Mouse (Mus musculus): ENCODE measurements at regions not wholly inside any gene's neighbourhood (a gene's known extent, or its start where the extent isn't known, plus 50 kb on each side); places are given as distances from the start of the nearest gene placed in this dataset.

- Histone ChIP-seq H3K9me3 (replicated peaks; ENCODE audit: low read length) (peaks cover 85% of the 10 kb centered on the region), H3K4me2 (ENCODE audit: insufficient read depth, low read depth, poor library complexity, severe bottlenecking) (no peak overlapping the region), H3K36me3 (replicated peaks in 1 of 2; ENCODE audit: control insufficient read depth in 1 of 2, insufficient read depth in 1 of 2, low read length in 1 of 2) (no peaks in the 10 kb centered on the region), H3K4me3 (replicated peaks in 1 of 3; ENCODE audit: low read depth in 2 of 3, low read length in 2 of 3, poor library complexity in 1 of 3) (no peak overlapping the region), H3K27me3 (replicated peaks) (no peaks in the 10 kb centered on the region), H3K4me1 (ENCODE audit: control insufficient read depth in 1 of 2, insufficient read depth in 2 of 2) (no peaks in the 10 kb centered on the region), H3K27ac (ENCODE audit: insufficient read depth, low read depth) (no peak overlapping the region), H3K9ac (ENCODE audit: insufficient read depth, low read depth) (no peak overlapping the region), H3K79me2 (replicated peaks; ENCODE audit: control insufficient read depth, extremely low read depth, insufficient read depth, poor library complexity, severe bottlenecking) (no peaks in the 10 kb centered on the region)
- TF ChIP-seq MAFK (IDR thresholded peaks at IDR 0.05; ENCODE audit: insufficient replicate concordance, low read length) (no peak), NRF1 (IDR thresholded peaks at IDR 0.05; ENCODE audit: low read depth, low read length) (no peak), RCOR1 (conservative IDR thresholded peaks at IDR 0.05; ENCODE audit: low read depth, low read length) (no peak), MYC (IDR thresholded peaks at IDR 0.05; ENCODE audit: low read depth, low read length) (no peak), GABPA (IDR thresholded peaks at IDR 0.05; ENCODE audit: insufficient replicate concordance, low read depth, low read length) (no peak), ZNF384 (IDR thresholded peaks at IDR 0.05; ENCODE audit: low read depth, low read length) (no peak), UBTF (IDR thresholded peaks at IDR 0.05; ENCODE audit: low read depth, low read length) (no peak), MXI1 (IDR thresholded peaks at IDR 0.05; ENCODE audit: low read depth, low read length) (no peak), NELFE (IDR thresholded peaks at IDR 0.05; ENCODE audit: low read depth, low read length) (no peak), BHLHE40 (IDR thresholded peaks at IDR 0.05; ENCODE audit: low read depth, low read length) (no peak), ZMIZ1 (IDR thresholded peaks at IDR 0.05; ENCODE audit: low read depth, low read length) (no peak), USF2 (conservative IDR thresholded peaks at IDR 0.05; ENCODE audit: low read depth, low read length) (no peak), ETS1 (conservative IDR thresholded peaks at IDR 0.05; ENCODE audit: low read depth, low read length) (no peak), MAX (IDR thresholded peaks at IDR 0.05; ENCODE audit: low read length) (no peak), CHD2 (IDR thresholded peaks at IDR 0.05; ENCODE audit: low read length) (no peak), SMC3 (IDR thresholded peaks at IDR 0.05; ENCODE audit: low read depth, low read length) (no peak), E2F4 (IDR thresholded peaks at IDR 0.05; ENCODE audit: insufficient replicate concordance, low read depth, low read length) (no peak)
- no peak for DNase-seq (ENCODE audit: extremely low read depth)
- dilution Hi-C loops (cut with MboI; ENCODE audit: extremely low pct_ligation_motif_present, extremely low pct_unique_long_range_greater_than_20kb, low sequenced_read_pairs) (no loop called here), in situ Hi-C loops (cut with MboI; ENCODE audit: low pct_ligation_motif_present, low pct_unique_long_range_greater_than_20kb, low sequenced_read_pairs) (no loop called here)
Observed at GRCm38 (mm10) chr12:109896397-109896796, 296.3 kb upstream of the Rtl1 start.

- peaks cover 84% of the 10 kb centered on the region for H3K9me3 ChIP-seq (replicated peaks; ENCODE audit: low read length)
Observed at GRCm38 (mm10) chr12:109896906-109897305, 296.8 kb upstream of the Rtl1 start.

More at GRCm38 (mm10) chr12:109896906-109897305, 296.8 kb upstream of the Rtl1 start:
- Histone ChIP-seq H3K79me2 (replicated peaks; ENCODE audit: control insufficient read depth, extremely low read depth, insufficient read depth, poor library complexity, severe bottlenecking) (no peaks in the 10 kb centered on the region), H3K27me3 (replicated peaks) (no peaks in the 10 kb centered on the region), H3K4me1 (ENCODE audit: control insufficient read depth in 1 of 2, insufficient read depth in 2 of 2) (no peaks in the 10 kb centered on the region), H3K9ac (ENCODE audit: insufficient read depth, low read depth) (no peak overlapping the region), H3K27ac (ENCODE audit: insufficient read depth, low read depth) (no peak overlapping the region), H3K4me2 (ENCODE audit: insufficient read depth, low read depth, poor library complexity, severe bottlenecking) (no peak overlapping the region), H3K36me3 (replicated peaks in 1 of 2; ENCODE audit: control insufficient read depth in 1 of 2, insufficient read depth in 1 of 2, low read length in 1 of 2) (no peaks in the 10 kb centered on the region), H3K4me3 (replicated peaks in 1 of 3; ENCODE audit: low read depth in 2 of 3, low read length in 2 of 3, poor library complexity in 1 of 3) (no peak overlapping the region)
- dilution Hi-C loops (cut with MboI; ENCODE audit: extremely low pct_ligation_motif_present, extremely low pct_unique_long_range_greater_than_20kb, low sequenced_read_pairs), result no loop called here
- TF ChIP-seq ZMIZ1 (IDR thresholded peaks at IDR 0.05; ENCODE audit: low read depth, low read length) (no peak), USF2 (conservative IDR thresholded peaks at IDR 0.05; ENCODE audit: low read depth, low read length) (no peak), MEF2A (IDR thresholded peaks at IDR 0.05; ENCODE audit: borderline replicate concordance, low read depth, low read length) (no peak), RAD21 (IDR thresholded peaks at IDR 0.05; ENCODE audit: low read depth, low read length) (no peak), MAFK (IDR thresholded peaks at IDR 0.05; ENCODE audit: insufficient replicate concordance, low read length) (no peak), MAX (IDR thresholded peaks at IDR 0.05; ENCODE audit: low read length) (no peak), JUND (conservative IDR thresholded peaks at IDR 0.05; ENCODE audit: low read depth, low read length) (no peak), UBTF (IDR thresholded peaks at IDR 0.05; ENCODE audit: low read depth, low read length) (no peak), ZKSCAN1 (IDR thresholded peaks at IDR 0.05; ENCODE audit: borderline replicate concordance, low read depth, low read length) (no peak), ELF1 (IDR thresholded peaks at IDR 0.05; ENCODE audit: low read depth, low read length) (no peak), MYC (IDR thresholded peaks at IDR 0.05; ENCODE audit: low read depth, low read length) (no peak), CHD2 (IDR thresholded peaks at IDR 0.05; ENCODE audit: low read length) (no peak), POLR2AphosphoS2 (IDR thresholded peaks at IDR 0.05; ENCODE audit: low read depth, low read length) (no peak), RCOR1 (conservative IDR thresholded peaks at IDR 0.05; ENCODE audit: low read depth, low read length) (no peak), MXI1 (IDR thresholded peaks at IDR 0.05; ENCODE audit: low read depth, low read length) (no peak), SIN3A (IDR thresholded peaks at IDR 0.05; ENCODE audit: low read length) (no peak), IRF4 (IDR thresholded peaks at IDR 0.05; ENCODE audit: low read depth, low read length) (no peak), CHD1 (IDR thresholded peaks at IDR 0.05; ENCODE audit: low read depth, low read length) (no peak), MAZ (IDR thresholded peaks at IDR 0.05; ENCODE audit: low read depth, low read length) (no peak)
- DNase-seq (ENCODE audit: extremely low read depth), result no peak
- in situ Hi-C loops (cut with MboI; ENCODE audit: low pct_ligation_motif_present, low pct_unique_long_range_greater_than_20kb, low sequenced_read_pairs), result no loop called here

Measured in CH12.LX (cell line).